Mouse (Mus musculus) cerebellum, postnatal 25 days (tissue): ENCODE measurements at regions not wholly inside any gene's neighbourhood (a gene's known extent, or its start where the extent isn't known, plus 50 kb on each side); places are given as distances from the start of the nearest gene placed in this dataset.

Experiments
- DNase-seq, 2 experiments: peaks; one replicate each; pipeline ENCODE4 v3.0.0; 2021; ENCODE audit warnings: mixed read lengths in 2 of 2

DNA sequence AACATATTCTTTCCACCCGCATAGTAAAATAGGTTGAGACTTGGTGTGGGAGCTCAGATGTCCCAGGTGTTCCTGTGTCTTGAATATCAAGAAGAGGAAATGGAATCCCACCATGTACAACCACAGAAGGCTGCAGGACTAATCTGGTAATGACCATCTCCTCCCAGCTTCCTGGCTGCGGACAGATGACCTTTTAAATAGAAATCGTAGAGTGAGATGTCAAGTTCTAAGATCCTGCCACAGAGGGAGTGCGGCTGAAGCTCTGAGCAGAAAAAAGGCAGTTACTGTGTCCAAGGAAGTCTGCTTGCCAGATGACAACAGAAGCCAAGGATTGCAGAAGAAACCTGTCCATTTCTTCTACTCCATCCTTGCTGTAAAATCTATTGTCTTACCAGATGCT lies 629.0 kb upstream of the Tmem132c start:
- no peak for DNase-seq

DNA sequence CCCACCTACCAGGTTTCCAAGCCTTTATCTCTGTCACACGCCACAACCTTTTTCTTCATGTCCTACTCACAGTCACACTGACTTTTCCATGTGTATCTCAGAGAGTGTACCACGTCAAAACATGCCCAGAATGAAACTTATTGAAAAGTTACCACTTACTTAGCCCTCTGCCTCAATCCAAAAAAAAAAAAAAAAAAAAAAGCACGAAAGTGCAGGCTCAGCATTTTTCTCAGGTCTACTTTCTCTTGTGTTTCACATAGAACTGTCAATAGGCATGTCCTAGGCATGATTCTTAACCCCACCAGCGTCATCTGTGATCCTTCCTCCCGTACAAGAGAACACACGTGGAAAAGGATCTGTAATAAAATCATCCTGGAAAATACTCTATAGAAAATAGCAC lies 619.1 kb upstream of the Tmem132c start:
- no peak for DNase-seq

DNA sequence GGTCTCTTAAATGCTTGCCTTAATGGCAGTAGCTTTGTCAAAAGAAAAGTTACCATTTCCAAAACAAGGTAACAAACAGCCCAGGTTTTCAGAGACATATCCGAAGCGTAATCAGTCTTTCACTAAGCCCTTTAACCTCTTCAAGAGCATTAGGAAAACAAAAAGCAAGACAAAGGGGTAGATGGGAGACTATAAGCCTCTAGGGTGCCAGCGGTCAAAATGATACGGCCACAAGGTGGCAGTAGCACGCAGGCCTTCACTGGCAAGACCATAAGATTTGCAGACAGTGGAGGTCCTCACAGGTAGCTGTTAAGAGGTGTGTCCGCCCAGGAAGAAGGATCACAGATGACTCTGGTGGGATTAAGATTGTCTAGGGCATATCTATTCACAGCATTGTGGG lies 618.4 kb upstream of the Tmem132c start:
- peak; percentile 39 to 72 for DNase-seq

DNA sequence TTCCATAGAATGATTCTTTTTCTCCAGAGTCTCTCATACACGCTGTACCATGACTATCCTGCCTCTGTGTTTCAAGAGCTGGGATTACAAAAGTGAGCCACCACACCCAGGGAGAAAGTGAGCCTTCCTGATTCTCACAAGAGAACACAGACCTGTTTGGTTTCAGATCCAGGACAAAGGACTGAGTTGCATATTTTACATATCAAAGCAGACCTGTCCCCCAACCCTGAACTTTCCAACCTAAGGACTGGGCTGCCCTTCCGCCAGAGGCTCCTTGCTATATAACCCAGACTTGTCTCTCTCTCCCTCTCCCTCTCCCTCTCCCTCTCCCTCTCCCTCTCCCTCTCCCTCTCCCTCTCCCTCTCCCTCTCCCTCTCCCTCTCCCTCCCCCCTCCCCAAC lies 611.8 kb upstream of the Tmem132c start:
- no peak for DNase-seq

DNA sequence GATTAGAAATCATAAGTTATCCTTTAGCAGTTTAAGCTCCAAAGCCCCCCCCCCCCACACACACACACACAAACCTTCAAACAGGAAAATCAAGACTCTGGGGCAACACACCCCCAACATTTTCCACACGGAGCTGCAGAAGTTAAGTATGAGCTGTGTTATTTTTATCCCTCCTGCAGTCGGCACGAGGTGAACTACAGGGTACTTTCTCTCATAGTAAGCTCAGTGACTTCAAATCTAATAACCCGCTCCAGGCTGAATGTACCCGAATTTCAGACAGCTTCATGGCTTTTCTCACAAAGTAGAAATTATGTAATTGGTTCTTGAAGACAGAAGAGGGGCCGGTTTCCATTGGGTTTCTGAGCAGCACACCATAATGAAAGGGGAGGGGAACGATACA lies 591.2 kb upstream of the Tmem132c start:
- DNase-seq = no peak

DNA sequence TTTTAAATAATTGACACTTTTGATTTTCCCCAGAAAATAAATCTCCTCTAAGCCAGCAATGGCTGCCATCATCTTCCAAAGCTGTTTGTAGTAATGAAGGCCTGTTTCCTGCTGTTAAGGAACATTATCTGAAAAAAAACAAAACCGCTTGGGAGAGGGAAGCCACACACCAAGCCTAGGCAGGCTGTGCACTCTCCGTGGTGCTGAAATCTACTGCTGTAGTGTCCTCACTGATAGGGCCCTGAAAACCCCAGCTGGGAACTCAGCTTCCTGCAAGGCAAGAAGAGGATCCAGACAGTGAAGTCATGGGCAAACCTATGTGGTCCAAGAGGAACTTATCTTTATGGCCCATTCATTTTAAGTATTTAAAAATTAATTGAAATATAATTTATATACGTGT lies 590.2 kb upstream of the Tmem132c start:
- DNase-seq = peak in 1 of 2 experiments; percentile 4

DNA sequence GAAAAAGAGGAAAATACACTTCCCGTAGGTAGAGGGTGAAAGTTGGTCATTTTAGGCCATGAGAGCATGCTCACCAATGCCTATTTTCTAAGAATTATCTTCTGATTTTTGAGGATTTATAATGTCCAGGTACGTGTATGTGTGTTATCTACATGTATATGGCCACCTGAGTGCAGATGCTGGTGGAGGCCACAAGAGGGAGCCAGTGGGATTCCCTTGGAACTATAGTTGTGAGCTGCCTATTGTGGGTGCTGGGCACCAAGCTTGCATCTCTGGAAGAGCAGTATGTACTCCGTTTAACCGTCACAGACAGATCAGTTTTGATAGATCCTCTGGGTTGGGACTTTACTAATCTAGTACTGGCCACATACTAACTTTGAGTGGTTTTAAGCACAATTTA lies 579.0 kb upstream of the Tmem132c start:
- DNase-seq = no peak

DNA sequence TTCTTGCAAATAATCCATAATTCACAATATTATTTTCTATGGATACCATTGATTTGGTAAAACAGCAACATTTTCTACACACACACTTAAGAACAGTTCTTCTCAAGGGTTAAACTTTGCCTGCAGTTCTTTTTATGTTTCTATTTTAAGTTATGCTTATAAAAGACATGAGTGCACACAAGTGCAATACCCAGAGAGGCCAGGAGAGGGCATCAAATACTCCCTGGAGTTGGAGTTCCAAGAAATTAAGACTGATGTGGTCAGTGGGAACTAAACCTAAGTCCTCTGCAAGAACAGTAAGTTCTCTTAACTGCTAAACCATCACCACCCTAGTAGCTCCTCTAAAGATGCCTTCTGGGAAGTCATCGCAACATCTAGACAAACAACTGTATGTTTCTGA lies 570.5 kb upstream of the Tmem132c start:
- DNase-seq = peak in 1 of 2 experiments; percentile 46

DNA sequence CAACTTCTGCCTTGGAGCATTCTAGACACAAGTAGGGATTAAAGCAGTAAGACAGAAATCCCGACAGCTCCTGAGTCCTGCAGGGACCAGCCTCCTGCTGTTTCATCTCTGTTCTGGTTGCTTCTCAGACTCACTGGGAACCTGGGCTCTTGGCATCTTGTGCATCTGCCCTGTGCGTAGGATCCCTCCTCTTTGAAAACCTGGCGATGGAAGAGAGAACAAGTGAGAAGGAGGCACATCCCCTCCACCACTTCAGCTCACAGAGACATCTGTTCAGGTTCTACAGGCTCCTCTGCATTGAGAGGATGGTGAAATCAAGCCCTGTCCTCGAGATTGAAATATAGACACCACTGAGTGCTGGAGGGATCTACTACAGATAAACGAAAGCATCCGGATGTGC lies 561.3 kb upstream of the Tmem132c start:
- DNase-seq = no peak

DNA sequence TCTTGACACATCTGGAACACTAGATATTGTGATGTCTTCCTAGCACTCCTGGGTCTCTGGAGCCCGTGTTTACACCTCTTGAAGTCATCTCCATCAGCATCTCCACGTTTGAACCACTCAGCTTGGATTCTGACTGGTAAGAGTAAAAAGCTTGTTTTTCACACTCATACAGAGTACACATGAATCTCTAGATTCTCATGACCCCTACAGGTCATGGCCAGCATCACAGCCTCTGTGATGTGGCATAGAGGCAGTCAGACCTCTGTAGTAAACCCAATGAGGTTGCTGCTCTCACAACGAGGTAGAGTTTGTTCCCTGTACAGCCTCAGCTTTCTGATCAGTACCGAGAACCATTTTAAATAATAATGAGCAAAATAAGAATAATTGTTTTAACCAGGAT lies 542.3 kb upstream of the Tmem132c start:
- DNase-seq = peak in 1 of 2 experiments; percentile 40

DNA sequence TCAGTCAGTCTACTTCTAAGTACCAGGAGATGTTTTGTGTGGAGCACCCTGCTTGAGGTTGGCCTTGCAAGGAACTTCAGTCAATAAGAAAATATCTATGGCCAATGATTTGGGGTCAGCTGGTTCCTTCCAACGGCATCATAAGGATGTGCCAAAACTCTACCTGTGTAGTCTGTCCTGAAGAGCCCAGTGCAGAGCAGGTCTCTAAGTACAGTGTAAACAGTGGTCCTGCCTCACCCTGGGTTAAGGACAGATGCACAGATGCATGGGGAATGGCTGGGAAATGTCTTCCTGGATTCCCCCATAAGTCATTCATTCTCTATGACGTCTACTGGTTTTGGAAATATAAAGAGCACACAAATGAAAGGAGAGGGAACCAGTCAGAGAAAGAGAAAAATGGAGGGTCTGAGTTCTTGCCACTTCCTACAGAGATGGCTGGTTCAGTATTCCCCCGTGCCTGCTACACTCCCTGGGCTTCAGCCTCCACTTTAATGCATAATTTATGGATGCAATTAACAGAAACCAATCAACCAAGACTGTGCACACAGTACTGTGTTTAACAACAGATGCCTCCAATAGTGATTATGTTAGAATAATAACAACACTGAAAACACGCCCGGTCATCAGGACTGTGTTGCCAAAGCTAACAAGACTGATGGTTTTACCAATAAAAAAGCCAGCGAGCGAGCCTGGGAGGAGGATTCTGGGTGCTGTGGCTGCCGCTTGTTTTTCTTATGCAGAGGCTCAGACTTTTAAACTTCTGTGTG lies 537.9 kb upstream of the Tmem132c start:
- DNase-seq = no peak

DNA sequence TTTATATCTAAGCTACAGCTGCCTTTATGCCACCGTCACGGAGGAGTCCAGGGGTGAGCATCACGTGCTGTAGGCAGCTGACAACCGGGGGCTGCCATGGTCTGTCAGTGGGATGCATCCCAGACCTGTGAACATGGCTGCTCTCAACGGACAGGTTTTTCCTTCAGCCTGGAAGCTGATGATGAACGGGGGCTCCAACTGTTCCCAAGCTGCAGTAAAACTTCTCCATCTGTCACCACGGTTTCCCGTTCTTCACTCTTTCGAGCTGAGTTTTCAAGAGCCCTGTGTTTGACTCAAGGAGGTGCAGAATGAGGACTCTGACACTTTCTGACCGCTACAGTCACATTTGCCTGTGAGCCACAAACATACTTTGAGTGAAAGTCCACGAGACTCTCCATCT lies 535.7 kb upstream of the Tmem132c start:
- no peak for DNase-seq

DNA sequence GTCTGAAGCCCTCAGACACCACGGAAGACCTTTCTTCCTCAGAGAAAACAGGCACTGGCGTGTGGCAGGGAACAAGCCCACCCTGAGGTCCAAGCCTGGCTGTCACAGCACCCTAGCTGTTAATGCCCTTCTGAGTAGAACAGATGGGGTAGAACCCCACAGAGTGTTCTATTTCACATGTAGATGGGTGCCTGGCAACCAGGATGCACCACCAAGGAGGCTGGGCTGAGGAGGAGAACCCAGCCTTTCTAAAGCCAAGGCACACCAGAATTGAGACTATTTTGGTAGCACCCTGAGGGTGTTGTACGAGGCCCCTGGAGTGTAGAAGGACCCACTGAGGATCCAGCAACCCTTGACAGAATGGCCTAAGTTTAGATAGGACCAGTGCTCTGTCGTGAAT lies 534.9 kb upstream of the Tmem132c start:
- no peak for DNase-seq

DNA sequence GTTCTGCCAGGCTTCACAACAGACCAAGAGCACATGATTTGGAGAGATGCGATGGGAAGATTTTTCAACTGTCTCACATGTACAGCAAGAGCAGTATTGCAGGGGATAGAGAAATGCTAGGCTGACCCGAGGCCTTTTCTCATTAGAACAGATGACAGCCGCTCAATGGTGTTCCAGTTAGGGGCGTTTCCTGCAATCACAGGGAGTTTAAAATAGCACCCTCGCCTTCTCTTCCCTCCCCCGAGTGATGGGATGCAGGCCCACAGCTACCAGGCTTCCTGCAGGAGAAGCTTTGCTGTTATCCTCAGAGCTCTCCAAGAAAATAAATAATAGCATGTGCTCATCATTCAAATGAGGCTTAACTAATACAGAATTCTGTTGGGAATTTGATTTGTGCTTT lies 526.9 kb upstream of the Tmem132c start:
- no peak for DNase-seq

DNA sequence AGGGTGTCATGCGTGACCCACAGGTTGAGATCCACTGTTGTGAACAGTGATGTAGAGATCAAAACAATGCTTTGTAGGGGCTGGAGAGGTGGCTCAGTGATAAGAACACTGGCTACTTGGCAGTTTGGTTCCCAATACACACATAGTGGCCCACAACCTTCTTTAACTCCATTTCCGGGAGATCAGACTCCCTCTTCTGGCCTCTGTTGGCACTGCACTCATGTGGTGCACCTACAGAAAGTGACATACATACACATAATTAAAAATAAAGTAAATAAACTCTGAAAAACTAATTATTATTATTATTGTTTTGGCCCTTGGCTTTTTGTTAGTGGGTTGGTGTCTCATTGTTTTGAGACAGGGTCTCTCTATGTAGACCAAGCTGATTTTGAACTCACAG lies 523.2 kb upstream of the Tmem132c start:
- no peak for DNase-seq

DNA sequence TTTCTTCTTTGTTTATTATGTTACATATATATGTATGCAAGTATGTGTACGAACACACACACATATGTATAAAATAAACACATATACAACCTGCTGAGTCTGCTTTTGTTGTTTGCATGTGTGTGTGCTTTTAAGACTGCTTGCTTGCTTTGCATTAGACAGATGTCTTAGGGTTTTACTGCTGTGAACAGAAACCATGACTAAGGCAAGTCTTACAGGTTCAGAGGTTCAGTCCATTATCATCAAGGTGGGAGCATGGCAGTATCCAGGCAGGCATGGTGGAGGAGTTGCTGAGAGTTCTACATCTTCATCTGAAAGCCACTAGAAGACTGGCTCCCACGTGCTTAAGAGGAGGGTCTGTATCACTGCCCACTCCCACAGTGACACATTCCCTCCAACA lies 520.3 kb upstream of the Tmem132c start:
- no peak for DNase-seq

DNA sequence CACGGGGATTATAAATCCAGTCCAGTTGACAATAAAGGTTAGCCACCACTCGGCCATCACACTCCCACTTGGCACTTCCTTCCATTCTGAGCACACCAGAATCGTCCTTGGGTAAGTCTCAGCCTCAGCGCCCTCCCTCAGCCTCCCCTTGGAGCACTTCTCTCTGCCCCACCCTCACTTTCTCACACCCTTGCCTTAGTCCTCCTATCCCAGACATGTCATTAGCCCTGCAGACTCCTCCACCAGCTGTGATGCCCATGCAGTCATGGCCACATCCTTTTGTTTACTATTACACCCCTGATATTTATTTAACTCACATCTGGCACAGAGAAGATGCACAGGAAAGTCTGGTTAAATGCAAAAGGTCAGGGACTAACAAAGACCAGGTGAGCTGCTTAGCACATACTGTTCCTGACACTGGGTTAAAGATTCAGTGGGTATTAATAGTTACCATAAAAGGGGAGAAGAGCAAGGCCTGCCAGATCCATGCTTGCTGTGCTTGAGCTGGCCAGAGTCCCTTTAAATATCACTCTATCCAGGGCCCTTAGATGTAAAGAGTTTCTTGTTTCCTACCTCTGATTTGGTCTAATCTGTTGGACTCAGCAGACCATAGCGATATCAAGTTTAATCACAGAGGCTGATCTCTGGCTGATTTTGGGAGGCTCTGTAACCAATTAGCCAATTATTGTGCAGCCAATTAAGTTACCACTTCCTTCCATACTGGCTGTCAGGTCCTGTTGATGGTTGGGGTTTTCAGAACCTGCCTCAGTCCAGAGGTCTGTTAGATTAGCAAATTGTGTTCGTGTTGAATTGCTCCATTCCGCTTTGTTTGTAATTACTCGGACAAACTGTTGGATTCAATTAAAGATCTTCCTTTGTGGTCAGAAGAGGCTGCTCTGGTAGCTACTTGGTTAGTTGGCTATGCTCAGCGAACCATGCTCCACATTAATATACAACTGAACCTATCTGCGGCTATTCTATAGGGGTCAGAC lies 518.0 kb upstream of the Tmem132c start:
- no peak for DNase-seq

DNA sequence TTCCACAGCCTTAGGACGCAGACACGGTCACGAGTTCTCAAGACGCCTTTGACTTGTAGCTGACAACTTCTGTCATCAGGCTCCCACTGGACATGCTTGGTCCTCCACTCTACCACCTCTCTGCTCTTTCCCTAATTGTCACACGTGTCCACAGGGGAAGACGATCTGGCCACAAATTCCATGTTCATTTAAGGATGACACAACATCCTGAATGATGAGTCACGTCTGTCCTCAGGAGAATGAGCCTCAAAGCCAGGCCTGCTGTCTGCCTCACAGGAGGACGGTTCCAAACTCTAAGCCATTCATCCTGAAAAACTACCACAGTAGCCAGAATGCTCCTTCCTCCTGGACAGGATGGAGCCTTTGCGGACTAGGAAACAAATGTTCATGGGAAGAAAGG lies 517.3 kb upstream of the Tmem132c start:
- no peak for DNase-seq

DNA sequence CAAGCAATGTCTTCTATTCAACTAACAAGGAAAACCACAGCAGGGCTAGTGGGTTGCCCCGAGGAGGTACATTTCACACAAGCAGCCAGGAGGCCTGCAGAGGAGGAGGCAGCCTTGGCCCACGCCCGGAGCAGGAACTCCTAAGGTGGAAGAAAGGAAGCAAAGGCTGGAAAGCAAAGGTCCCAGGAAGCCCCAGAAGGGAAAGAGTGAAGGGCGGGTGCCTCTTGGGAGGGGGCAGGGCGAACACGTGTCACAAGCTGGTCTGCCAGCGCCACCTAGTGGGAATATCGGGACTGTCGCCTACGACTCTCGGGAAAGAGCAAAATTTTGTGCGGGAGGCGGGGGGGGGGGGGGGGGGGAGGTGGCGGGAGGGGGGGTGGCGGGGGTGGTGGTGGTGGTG lies 508.1 kb upstream of the Tmem132c start:
- peak; percentile 64 to 81 for DNase-seq

DNA sequence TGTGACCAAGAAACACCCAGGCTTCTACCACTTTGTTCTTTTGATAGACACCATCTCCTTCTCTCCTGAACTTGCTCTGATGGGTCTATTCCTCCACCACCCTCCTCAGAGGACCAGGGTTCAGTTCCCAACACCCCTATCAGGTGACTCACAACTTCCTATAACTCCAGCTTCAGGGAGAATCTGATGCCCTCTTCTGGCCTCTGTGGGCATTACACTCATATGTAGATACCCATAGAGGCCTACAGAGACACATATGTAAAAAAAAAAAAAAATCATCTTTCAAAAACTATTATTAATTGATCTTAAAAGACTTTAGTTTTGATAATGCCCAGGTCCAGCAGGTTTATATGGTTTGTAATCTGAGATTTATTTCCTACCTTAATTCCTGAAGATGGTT lies 505.9 kb upstream of the Tmem132c start:
- no peak for DNase-seq

DNA sequence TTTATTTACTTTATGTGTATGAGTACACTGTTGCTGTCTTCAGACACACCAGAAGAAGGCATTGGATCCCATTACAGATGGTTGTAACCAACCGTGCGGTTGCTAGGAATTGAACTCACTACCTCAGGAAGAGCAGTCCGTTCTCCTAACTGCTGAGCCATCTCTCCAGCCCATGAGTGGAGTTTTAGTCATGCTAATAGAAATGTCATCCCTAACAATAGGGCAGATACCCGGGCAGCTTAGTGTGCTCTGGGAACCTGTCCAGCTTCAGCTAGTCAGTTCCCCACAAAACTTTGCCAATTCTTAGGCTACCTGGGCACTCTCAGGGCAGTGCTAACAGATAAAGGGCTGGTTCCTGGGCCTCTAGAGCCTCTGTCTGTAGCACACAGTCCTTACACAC lies 503.9 kb upstream of the Tmem132c start:
- no peak for DNase-seq

DNA sequence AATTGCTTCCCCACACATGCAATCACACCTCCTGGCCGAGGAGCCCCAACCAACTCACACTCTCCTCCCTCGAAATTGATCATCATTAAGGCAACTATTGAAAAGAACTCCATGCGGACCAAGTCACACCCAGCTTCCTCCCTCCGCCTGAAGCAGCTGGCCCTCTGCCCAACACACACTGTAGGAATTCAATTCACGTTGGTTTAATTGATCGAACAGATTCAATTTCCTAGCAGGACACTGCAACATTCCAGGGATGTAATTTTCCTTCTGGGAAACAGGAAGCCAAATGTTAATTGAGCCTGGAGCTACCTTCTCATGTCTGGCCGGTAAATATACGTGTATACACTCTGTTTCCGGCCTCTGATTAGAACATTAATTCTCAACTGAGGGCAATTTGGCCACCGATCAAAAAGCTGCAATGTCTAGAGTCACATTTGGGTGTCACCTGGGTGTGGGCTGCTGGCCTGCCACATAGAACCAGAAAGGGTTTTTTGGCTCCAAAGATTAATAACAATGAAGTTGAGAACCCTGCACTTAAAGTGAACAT lies 500.7 kb upstream of the Tmem132c start:
- no peak for DNase-seq

DNA sequence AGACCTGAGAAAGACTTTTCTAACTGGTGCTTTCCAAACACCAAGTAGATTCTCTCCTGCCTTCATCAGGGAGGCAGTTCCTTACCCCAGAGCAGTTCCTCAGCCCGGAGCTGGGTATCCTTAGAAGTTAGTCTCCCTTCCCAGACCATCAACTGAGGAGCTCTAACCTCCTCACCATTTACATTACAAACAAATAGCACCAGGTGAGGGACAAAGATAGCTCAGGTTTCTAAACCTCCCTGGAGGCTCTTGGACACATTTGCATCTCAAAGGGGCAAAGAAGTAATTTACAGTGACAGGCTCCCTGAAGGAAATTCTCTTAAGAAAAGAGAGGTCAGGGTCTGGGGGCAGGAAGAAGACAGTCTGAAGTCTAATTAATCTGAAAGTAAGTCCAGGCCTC lies 486.5 kb upstream of the Tmem132c start:
- no peak for DNase-seq
